Mouse (Mus musculus) embryonic facial prominence, embryonic 14.5 days (tissue): Measurements from ENCODE around the gene Men1. TPM values are rescaled to one million over a fixed set of nuclear protein-coding genes. Genes with fewer than 3 reads are reported as not detected.
A peak's percentile ranks its signal among the peaks of the same experiment; 100 is the strongest.

ENCODE experiments used
- ATAC-seq: fragments of 200-750 bp; cut with Nextera tagmentation; 2 replicates; pipeline ENCODE4 v1.8.0; 2017; ENCODE audit warnings: low read depth, moderate number of reproducible peaks, moderate TSS enrichment
- DNase-seq: peaks from one replicate; pipeline ENCODE4 v3.0.0-alpha.2; 2015; ENCODE audit warnings: low spot score
- H3K27ac ChIP-seq: fragments of 300-500 bp; sonication (generic); replicated peaks from 2 replicates; pipeline ENCODE4 v1.5.1; 2014; ENCODE audit warnings: low read depth, mild to moderate bottlenecking, low read length, moderate library complexity
- H3K27me3 ChIP-seq: fragments of 300-500 bp; sonication (generic); replicated peaks from 2 replicates; pipeline ENCODE4 v1.6.1; 2014; ENCODE audit warnings: low read length; ENCODE audit not compliant: control insufficient read depth, insufficient read depth
- H3K36me3 ChIP-seq: fragments of 300-500 bp; sonication (generic); 2 replicates; pipeline ENCODE4 v1.6.1; 2014; ENCODE audit warnings: low read length, mixed read lengths; ENCODE audit not compliant: control insufficient read depth, insufficient read depth
- H3K4me1 ChIP-seq: fragments of 300-500 bp; sonication (generic); 2 replicates; pipeline ENCODE4 v1.6.1; 2014; ENCODE audit warnings: antibody characterized with exemption, low read length; ENCODE audit not compliant: control insufficient read depth, insufficient read depth
- H3K4me2 ChIP-seq: fragments of 300-500 bp; sonication (generic); 2 replicates; pipeline ENCODE4 v1.6.1; 2014; ENCODE audit warnings: low read depth, mild to moderate bottlenecking, low read length, moderate library complexity, mixed read lengths
- H3K4me3 ChIP-seq: fragments of 300-500 bp; sonication (generic); 2 replicates; pipeline ENCODE4 v1.5.1; 2014; ENCODE audit warnings: low read depth, mild to moderate bottlenecking, low read length
- H3K9ac ChIP-seq: fragments of 300-500 bp; sonication (generic); 2 replicates; pipeline ENCODE4 v1.6.1; 2014; ENCODE audit warnings: low read depth, mild to moderate bottlenecking, low read length, moderate library complexity, mixed read lengths
- H3K9me3 ChIP-seq: fragments of 300-500 bp; sonication (generic); 2 replicates; pipeline ENCODE4 v1.6.1; 2016; ENCODE audit warnings: low read length; ENCODE audit not compliant: control insufficient read depth
- WGBS: fragments of 180-500 bp; shearing (Covaris S2); extraction: QIAGEN DNeasy Blood & Tissue Kit; methylation state at CpG from one replicate; pipeline ENCODE4 v1.1.7; 2014; 5-methylcytosine and 5-hydroxymethylcytosine counted together
- polyA plus RNA-seq: library from polyadenylated mRNA; unstranded; fragments of >200 nt; fragmentation: Nextera tagmentation; extraction: Ambion mirVana; gene quantifications from 2 replicates; pipeline ENCODE4 v1.2.1, GENCODE M21; 2014

Men1 gene
- polyA plus RNA-seq, 1 experiment from 2014 or later: 54.2 TPM

DNA sequence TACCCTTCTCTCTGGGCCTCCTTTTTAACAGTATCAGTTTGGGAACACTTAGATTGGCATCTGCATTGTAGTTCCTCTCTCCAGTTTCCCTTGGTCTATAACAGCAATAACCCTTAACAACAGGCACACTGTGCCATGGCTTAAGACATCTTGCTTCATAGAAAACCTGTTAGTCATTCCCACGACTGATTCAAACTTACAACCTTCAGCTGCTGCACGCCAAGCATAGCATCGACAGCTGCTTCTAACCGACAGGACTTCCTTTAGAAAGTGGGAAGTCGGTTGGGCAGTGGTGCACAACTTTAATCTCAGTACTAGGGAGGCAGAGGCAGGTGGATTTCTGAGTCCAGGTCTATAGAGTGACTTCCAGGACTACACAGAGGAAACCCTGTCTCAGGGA is 3.6 kb upstream of the Men1 start:
- H3K9ac ChIP-seq: 0 out of 2 replicates have a peak overlapping the region, but pooled peaks have one; percentile 46
- no peaks in the 10 kb centered on the region for H3K27me3 ChIP-seq
- ATAC-seq (no peak), DNase-seq (no peak)
- H3K27ac ChIP-seq: no peak overlapping the region
- H3K4me1 ChIP-seq: peaks cover 10% of the 10 kb centered on the region
- H3K9me3 ChIP-seq: no peaks in the 10 kb centered on the region
- no peak overlapping the region for H3K4me3 ChIP-seq
- no peaks in the 10 kb centered on the region; the same call in 1 of the 2 replicates for H3K36me3 ChIP-seq
- peak overlapping the region; percentile 44; the same call in 1 of the 2 replicates for H3K4me2 ChIP-seq
- WGBS: 48% methylated on average over 5 of the region's 5 CpGs

DNA sequence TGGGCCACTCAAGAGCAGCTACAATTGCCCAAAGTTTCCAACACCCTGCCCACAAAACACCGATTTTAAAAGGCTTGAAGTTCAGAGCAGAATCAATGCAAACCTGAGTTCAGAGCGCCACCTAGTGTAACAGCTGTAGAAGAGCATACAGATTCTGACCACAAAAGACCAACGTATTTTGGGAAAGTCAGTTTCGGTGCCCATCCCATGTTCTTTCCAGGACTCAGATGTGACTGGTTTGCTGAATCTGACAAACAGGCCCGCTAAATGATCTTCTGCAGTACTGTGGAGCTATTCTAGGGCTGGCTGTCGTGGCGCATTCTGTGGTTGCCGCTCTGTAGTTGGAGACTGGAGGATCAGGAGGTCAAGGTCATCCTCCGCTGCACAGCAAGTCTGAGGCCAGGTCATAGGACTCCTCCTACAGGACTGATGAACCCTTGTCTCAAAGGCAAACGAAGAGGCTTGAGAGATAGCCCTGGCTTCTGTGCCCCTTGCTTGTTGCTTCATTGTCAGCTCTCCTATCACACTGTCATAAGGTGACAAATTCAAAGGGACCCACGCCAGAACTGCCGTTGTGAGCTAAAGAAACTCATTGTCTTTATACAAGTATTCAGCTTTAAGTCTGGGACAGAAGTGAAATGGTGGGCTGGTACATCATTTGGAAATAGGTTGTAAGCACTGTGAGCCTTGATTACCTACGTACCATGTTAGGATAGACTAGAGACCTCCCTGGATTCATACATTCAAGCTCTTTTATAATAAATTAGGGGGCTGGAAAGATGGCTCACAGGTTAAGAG is 2.9 kb upstream of the Men1 start:
- peak; percentile 88 for DNase-seq
- Histone ChIP-seq H3K4me2 (peak overlapping the region; percentile 44), H3K36me3 (peaks cover 2% of the 10 kb centered on the region), H3K9me3 (no peaks in the 10 kb centered on the region), H3K4me1 (peaks cover 17% of the 10 kb centered on the region), H3K27ac (no peak overlapping the region), H3K4me3 (no peak overlapping the region), H3K27me3 (no peaks in the 10 kb centered on the region), H3K9ac (peak overlapping the region; percentile 46; the same call in 1 of the 2 replicates)
- ATAC-seq: no peak
- WGBS: 26% methylated on average over 13 of the region's 13 CpGs

DNA sequence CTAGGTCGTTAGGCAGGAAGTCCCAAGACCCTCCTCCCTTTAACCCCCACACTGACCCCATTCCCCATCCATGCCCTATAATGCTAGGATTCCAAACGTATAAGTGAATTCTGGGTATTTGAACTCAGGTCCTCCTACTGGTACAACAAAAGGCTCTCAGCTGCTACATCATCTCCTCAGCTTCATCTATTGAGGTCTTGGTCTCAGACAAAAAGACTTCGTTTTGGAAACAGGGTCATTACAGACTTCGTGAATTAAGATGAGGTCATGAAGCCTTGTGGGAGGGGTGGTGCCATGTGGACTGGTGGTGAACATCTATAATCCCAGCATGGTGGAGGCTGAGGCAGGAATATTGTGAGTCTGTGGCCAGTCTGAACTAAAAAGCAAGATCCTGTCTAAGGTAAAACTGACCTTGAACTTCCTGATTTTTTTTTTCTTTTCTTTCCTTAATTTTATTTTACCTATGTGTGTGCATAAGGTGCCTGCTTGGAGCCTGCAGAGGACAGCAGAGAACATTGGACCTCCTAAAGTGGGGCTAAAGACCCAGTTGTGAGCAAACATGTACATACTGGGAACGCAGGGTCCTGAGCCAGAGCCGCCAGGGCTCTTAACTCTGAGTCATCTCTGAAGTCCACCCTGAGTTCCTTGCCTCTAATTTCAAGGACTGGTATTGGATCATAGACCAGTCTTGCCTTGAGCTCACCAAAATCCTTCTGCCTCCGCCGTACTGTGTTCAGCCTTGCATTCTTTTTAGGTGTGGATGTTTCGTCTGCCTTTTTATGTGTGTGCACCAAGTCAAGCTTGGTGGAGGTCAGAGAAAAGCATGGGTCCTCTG is 801 bp upstream of the Men1 start:
- Histone ChIP-seq H3K4me3 (peak overlapping the region; percentile 91), H3K27ac (peak overlapping the region; percentile 67), H3K4me2 (peak overlapping the region; percentile 93), H3K4me1 (peaks cover 17% of the 10 kb centered on the region), H3K27me3 (no peaks in the 10 kb centered on the region), H3K36me3 (peaks cover 23% of the 10 kb centered on the region), H3K9ac (peak overlapping the region; percentile 28; the same call in 1 of the 2 replicates), H3K9me3 (no peaks in the 10 kb centered on the region)
- ATAC-seq (no peak), DNase-seq (no peak)
- WGBS: 62% methylated on average over 9 of the region's 9 CpGs

DNA sequence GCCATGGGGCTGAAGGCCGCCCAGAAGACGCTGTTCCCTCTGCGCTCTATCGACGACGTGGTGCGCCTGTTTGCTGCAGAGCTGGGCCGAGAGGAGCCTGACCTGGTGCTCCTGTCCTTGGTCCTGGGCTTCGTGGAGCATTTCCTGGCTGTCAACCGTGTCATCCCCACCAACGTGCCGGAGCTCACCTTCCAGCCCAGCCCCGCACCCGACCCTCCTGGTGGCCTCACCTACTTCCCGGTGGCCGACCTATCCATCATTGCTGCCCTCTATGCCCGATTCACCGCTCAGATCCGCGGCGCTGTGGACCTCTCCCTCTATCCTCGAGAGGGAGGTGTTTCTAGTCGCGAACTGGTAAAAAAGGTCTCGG is 664 bp downstream of the Men1 start:
- DNase-seq (no peak), ATAC-seq (no peak; the same call in 1 of the 2 replicates)
- peaks cover 35% of the 10 kb centered on the region for H3K36me3 ChIP-seq
- peaks cover 17% of the 10 kb centered on the region for H3K4me1 ChIP-seq
- H3K27me3 ChIP-seq: no peaks in the 10 kb centered on the region
- WGBS: under 1% methylated on average over 15 of the region's 25 CpGs
- H3K9me3 ChIP-seq: no peaks in the 10 kb centered on the region
- peak overlapping the region; percentile 93 for H3K4me2 ChIP-seq
- peak overlapping the region; percentile 91 for H3K4me3 ChIP-seq
- H3K9ac ChIP-seq: peak overlapping the region; percentile 89
- H3K27ac ChIP-seq: peak overlapping the region; percentile 83

DNA sequence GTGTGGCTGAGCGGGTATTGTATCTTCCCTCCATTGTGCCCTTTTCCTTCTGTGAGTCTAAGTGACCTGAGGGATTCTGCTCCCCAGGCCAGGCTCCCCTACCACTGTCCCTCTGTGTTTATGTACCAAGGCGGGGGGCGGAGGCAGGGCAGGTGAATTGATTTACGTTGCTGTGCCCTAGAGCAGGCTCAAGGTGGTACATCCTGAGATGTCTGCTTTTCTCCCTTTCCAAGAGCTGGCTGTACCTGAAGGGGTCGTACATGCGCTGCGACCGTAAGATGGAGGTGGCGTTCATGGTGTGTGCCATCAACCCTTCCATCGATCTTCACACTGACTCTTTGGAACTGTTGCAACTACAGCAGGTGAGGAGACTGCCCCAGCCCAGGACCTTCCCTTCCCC is 2.1 kb downstream of the Men1 start:
- DNase-seq (no peak), ATAC-seq (no peak)
- H3K9ac ChIP-seq: peak overlapping the region; percentile 89; the same call in 1 of the 2 replicates
- H3K4me1 ChIP-seq: peaks cover 17% of the 10 kb centered on the region
- H3K36me3 ChIP-seq: peaks cover 35% of the 10 kb centered on the region
- no peaks in the 10 kb centered on the region for H3K9me3 ChIP-seq
- no peak overlapping the region for H3K4me3 ChIP-seq
- no peaks in the 10 kb centered on the region for H3K27me3 ChIP-seq
- 96% methylated on average over 10 of the region's 10 CpGs for WGBS
- no peak overlapping the region for H3K27ac ChIP-seq
- peak overlapping the region; percentile 93 for H3K4me2 ChIP-seq

DNA sequence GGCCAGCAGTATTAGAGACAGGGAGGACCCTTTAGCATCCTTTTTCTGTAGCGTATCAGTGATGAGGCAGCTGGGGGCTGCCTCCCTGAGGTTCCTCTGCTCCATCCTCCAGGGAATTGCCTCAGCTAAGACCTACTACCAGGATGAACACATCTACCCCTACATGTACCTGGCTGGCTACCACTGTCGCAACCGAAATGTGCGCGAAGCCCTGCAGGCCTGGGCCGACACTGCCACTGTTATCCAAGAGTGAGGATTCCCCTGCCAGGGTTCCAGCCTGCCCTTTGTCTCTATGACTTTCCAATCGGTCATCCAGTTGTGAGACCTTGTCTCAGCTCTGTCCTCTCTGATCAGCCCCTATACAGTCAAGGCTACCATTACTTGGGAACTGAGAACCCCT is 3.4 kb downstream of the Men1 start:
- Histone ChIP-seq H3K36me3 (peaks cover 43% of the 10 kb centered on the region), H3K27me3 (no peaks in the 10 kb centered on the region), H3K4me2 (no peak overlapping the region), H3K4me3 (no peak overlapping the region), H3K9ac (no peak overlapping the region), H3K4me1 (peaks cover 17% of the 10 kb centered on the region), H3K27ac (no peak overlapping the region), H3K9me3 (no peaks in the 10 kb centered on the region)
- 94% methylated on average over 7 of the region's 7 CpGs for WGBS
- DNase-seq (no peak), ATAC-seq (no peak)

DNA sequence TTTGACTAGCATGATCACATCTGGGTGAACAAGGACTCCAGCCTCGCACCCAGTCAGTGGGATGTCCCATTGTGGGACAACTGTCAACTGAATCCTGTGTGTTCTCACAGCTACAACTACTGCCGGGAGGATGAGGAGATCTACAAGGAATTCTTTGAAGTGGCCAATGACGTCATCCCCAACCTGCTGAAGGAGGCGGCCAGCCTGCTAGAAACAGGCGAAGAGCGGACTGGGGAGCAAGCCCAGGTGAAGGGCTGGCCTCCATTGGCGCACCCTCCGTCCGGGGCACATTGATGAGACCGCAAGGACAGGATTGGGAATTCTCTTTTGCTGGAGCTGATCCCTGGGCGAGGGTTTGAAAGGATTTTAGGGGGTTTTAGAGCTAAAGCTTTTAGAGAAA is 3.9 kb downstream of the Men1 start:
- peaks cover 47% of the 10 kb centered on the region for H3K36me3 ChIP-seq
- no peak for ATAC-seq
- no peak for DNase-seq

DNA sequence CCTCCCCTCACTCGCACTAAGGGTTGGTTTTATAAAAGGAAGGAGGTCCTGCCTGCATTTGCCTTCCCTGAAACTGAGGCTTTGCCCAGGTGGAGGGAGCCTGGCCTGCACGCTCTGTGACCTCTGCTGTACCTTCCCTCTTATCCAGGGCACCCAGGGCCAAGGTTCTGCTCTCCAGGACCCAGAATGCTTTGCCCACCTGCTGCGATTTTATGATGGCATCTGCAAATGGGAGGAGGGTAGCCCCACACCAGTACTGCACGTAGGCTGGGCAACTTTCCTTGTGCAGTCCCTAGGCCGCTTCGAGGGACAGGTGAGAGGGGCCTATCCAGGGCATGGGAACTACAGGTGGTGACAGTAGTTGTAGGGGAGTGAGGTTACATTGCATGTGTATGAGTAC is 4.4 kb downstream of the Men1 start:
- H3K27me3 ChIP-seq: no peaks in the 10 kb centered on the region
- no peaks in the 10 kb centered on the region for H3K9me3 ChIP-seq
- H3K4me3 ChIP-seq: no peak overlapping the region
- peaks cover 52% of the 10 kb centered on the region for H3K36me3 ChIP-seq
- DNase-seq (no peak), ATAC-seq (no peak)
- peaks cover 15% of the 10 kb centered on the region for H3K4me1 ChIP-seq
- H3K4me2 ChIP-seq: no peak overlapping the region
- WGBS: 93% methylated on average over 6 of the region's 6 CpGs
- no peak overlapping the region for H3K27ac ChIP-seq
- H3K9ac ChIP-seq: no peak overlapping the region

More for the DNA sequence above, 3.9 kb downstream of the Men1 start:
- H3K9me3 ChIP-seq: no peaks in the 10 kb centered on the region
- H3K27ac ChIP-seq: no peak overlapping the region
- 92% methylated on average over 11 of the region's 11 CpGs for WGBS
- peaks cover 17% of the 10 kb centered on the region for H3K4me1 ChIP-seq
- H3K27me3 ChIP-seq: no peaks in the 10 kb centered on the region
- no peak overlapping the region for H3K4me3 ChIP-seq
- H3K9ac ChIP-seq: no peak overlapping the region
- H3K4me2 ChIP-seq: no peak overlapping the region
